Mouse (Mus musculus) spleen, postnatal 10 days (tissue): ENCODE measurements around the gene Bbs2.

Experiments
- DNase-seq, 2 experiments: peaks; one replicate each; pipeline ENCODE4 v3.0.0; 2021 to 2022; ENCODE audit warnings: low spot score in 2 of 2

Bbs2 gene

DNA sequence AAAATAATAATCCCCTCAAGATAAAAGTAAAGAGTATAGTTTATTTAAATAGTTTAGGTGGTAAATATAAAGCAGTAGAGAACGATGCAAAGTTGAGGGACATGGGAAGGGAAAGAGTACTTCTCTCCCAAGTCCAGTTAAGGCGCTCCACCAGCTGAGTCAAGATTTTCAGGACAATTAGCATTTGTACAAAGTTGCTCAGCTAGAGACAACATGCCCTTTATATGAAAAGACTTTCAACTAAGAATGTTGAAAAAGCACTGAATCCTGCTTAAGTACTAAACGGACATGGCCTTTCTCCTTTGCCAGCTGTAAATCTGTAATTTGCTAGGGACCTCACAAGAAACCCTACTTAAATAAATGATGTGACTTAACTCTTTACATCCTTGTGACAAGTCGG, 268 bp upstream of the Bbs2 start:
- DNase-seq: no peak

DNA sequence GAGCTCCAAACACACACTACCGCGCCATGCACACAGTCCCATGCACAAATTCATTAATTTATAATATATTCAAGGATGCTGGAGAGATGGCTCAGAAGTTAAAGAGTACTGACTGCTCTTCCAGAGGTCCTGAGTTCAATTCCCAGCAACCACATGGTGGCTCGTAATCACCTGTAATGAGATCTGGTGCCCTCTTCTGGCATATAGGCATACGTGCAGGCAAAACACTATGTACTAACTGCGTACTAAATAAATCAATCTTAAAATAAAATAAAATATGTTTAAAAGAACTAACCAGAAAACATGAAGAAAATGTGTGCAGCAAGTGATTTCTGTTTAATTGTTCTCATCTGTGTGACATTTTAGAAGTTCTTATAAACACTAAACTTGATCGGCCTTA, 4.4 kb downstream of the Bbs2 start:
- no peak for DNase-seq

- no peak for DNase-seq
Measured at GRCm38 (mm10) chr8:94092848-94093247, 5.9 kb downstream of the Bbs2 start.

DNA sequence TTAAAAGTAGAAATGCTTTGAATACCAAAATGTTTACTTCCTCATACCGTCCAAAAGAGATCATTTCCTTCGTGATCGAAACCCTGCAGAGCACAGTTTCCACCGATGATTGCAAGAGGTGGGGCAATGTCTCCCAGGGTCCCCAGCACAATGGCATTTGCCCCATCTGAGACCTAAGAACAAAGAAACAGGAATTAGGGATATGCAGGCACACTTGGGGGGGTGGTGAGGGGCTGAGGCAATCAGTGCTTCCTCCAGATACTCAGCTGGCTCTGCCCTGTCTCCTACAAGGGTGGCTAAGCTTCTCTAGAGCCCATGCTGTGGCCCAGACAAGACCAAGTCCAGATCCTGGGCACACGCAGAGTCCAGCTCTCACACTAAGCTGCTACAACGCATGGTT, 9.0 kb downstream of the Bbs2 start:
- no peak for DNase-seq

DNA sequence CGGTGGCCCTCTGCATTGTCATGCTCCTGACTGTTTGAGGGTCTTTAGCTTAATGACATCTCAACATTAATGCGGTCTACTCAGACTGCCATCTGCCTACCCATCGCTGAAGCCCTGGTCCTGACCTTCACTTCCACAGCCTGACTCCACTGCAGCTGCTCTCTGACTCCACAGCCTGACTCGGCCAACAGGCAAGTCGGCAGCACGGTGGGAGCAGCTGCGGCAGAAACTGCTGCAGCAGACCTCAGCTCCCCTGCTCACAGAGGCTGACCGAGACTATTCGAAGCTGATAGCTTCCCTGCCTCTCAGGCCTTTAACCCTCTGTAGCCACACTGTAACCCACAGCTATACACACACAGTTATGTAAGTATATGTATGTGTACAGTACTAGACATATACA, 10.8 kb downstream of the Bbs2 start:
- no peak for DNase-seq

DNA sequence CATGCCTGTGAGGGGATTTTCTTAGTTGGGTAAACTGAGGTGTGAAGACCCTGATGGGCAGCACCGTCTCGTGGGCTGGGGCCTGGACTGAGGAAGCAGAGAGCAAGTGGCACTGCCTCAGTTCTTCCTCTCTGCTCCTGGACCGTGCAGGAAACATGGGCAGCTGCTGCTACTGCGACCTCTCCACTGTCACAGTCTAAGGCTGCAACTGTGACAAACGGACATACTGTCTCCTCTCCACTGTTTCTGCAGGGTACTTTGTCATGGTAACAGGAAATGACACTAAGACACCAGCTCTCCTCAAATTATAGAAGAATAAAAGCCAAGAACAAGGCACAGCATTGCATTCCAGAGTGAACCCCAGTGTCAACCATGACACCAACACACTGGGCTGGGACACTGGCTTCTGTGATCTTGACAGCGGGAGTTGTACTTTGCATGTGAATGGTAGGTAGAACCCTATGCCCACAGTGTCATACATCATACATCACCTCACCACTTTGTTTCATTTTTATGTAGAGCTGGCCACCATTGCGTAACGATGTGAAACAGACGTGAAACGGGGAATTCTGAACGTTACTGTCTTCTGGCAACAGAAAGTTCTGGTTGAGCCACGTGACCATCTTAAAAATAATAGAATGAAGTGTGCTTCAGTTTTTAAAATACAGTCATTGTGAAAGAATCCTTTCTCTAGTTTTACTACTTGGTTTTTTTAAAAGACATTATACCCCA, 22.1 kb downstream of the Bbs2 start:
- no peak for DNase-seq

DNA sequence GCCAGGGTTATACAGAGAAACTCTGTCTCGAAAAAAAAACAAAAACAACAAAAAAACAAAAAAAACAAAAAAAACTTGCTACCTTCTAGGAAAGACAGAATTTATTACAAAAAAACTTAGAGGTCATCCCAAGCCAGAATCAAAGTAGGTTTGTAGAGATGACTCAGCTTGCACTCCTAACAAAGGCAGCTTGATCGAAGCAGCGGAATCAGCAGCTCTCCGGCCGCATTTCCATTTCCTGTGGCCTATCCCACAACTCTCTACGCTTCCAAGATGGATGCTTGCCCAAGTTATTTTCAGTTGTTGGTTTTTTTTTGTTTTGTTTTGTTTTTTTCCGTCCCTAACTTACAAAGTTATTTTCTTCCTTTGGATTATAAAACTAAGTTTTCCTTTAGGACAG, 29.9 kb downstream of the Bbs2 start:
- no peak for DNase-seq

DNA sequence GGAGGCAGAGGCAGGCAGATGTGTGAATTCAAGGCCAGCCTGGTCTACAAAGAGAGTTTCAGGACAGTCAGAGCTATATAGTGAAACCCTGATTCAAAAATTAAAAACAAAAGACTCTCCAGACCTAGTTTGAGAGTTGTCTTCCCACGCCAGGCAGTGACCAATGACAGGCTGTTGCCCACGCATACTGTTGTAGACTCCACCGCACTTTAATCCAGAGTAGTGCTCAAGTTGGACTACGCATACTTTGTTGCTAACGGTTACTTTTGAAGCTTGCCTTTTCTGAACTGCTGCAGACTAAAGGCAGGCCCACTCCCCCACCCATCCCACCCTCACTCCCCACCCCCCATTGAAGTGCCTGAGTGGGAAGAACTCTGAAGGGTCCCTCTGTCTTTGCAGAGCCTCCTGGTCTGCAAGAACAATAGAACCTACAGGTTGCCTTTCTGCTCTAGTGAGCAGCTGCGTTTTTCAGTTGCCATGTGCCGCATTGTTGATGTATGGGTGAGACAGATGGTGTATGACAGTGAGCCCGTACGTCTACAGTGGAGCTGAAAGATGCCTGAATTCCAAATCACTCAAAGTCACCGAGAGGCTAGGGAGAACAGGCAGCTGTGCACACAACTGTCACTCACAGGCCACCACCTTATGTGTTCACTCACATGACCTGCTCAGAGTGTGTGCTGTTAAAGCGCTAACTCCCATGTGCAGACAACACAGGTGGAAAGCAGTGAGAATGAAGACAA, 32.4 kb downstream of the Bbs2 start:
- no peak for DNase-seq

GRCm38 (mm10) chr8:94057157-94057854, 41.4 kb downstream of the Bbs2 start:
- DNase-seq: peak; percentile 33 to 68

GRCm38 (mm10) chr8:94052696-94053095, 46.0 kb downstream of the Bbs2 start:
- no peak for DNase-seq

- DNase-seq: no peak
Measured at GRCm38 (mm10) chr8:94047845-94048244, 50.9 kb downstream of the Bbs2 start.

GRCm38 (mm10) chr8:94037806-94038205, 60.9 kb downstream of the Bbs2 start:
- peak in 1 of 2 experiments; percentile 18 for DNase-seq

DNA sequence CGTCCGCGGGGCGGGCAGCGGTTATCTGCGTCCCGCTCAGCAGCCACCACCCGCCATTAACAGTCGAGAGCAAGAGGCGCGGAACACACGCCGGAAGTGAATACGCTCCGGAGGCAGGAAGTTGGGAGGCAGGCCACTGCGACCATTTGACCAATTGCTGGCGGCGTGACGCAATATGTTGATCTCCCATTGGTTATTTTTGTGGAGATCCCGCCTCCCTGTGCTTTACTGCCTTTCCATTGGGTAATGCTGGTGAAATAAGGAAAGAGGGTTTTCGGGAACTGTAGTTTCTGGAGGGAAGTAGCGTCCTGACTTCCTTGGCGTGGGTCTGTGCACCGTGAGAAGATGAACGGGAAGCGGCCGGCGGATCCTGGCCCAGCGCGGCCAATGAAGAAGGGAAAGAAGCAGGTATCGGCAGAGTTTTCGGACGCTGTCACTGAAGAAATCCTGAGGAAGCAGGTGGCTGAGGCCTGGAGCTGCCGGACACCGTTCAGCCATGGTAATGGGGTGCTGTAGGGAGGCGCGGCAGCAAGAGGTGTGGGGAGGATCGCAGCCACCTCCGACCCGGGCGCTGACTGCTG, 61.7 kb downstream of the Bbs2 start, which contains the start of the genes Nudt21 and Ogfod1:
TSS of gene Nudt21 (minus strand) at position 88 of the 581 bp plus-strand sequence.
TSS of gene Ogfod1 (plus strand) at position 255 of the 581 bp plus-strand sequence.
- peak; percentile 87 to 93 for DNase-seq

DNA sequence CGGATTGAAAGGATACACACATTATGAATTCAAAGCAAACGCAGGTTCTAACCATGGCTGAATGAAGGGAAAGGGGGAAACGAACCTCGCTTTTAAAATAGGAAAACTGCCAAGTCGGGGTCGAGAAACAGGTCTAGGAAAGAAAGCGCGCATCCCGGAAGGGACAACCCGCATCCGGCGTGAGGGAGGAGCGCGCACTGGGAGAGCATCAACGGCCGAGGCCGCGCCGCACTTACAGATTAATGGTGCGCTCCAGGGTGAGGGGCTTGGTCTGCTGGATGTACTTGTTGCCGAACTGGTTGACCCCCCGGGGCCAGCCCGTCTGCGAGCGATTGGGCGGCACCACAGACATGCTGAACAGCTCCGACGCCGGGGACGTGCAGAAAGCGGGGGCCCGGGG, 62.2 kb downstream of the Bbs2 start:
- DNase-seq: peak; percentile 63 to 78

- DNase-seq: peak in 1 of 2 experiments; percentile 6
Measured at GRCm38 (mm10) chr8:94035200-94035599, 63.5 kb downstream of the Bbs2 start.

GRCm38 (mm10) chr8:94033601-94034000, 65.1 kb downstream of the Bbs2 start:
- DNase-seq: no peak

DNA sequence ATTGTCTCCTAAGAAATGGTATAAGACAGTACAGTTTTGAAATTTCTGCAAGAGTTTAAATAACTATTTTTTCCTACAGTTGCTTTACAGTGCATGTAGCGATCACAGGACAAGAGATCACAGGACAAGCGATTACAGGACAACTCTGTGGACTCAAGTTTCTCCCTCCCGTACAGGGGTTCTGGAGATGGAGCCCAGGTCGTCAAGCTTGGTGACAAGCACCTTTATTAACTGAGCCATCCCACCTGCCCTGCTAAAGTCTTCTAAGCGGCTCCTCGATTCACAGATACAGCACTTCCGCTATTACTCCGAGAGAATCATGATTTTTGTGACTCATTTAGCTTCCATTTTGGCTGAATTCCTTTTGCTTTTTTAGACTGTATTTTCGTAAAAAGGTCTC, 69.0 kb downstream of the Bbs2 start:
- no peak for DNase-seq

DNA sequence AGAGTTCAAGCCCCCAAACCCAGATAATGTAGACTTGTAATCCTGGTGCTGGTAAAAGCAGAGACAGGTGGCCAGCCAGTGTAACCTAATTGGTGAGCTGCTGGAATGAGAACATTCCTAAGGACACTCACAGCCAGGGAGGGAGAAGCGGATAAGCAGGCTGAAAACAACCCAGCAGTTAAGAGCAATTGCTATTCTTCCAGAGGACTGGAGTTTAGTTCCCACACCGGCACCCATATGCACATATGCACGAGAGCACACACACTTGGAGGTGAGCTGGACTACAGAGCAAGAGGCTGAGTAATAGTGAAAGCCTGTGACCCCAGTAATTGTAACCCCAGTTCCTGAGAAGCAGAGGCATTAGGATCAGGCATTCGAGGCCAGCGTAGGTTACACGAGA, 74.8 kb downstream of the Bbs2 start:
- DNase-seq: no peak
